Mouse (Mus musculus) stomach, embryonic 14.5 days (tissue): ENCODE results near the gene Ifitm7. TPM values are rescaled to one million over a fixed set of nuclear protein-coding genes. Genes with fewer than 3 reads are reported as not detected.

Experiments used
- ATAC-seq: fragments of 200-750 bp; cut with Nextera tagmentation; 2 replicates; pipeline ENCODE4 v1.8.0; 2017; ENCODE audit warnings: low read depth, moderate TSS enrichment; ENCODE audit not compliant: insufficient number of reproducible peaks, insufficient read depth, low FRiP score
- H3K27ac ChIP-seq: fragments of 300-500 bp; sonication (generic); 2 replicates; pipeline ENCODE4 v1.5.1; 2014; ENCODE audit warnings: mild to moderate bottlenecking, low read length, moderate library complexity, mixed read lengths
- H3K27me3 ChIP-seq: fragments of 300-500 bp; sonication (generic); 2 replicates; pipeline ENCODE4 v1.6.1; 2014; ENCODE audit warnings: low read length, control low read depth, mixed read lengths; ENCODE audit not compliant: control insufficient read depth, insufficient read depth
- H3K36me3 ChIP-seq: fragments of 300-500 bp; sonication (generic); 2 replicates; pipeline ENCODE4 v1.6.1; 2014; ENCODE audit warnings: mild to moderate bottlenecking, control low read depth, low read length, moderate library complexity, mixed read lengths; ENCODE audit not compliant: control insufficient read depth, insufficient read depth
- H3K4me1 ChIP-seq: fragments of 300-500 bp; sonication (generic); 2 replicates; pipeline ENCODE4 v1.6.1; 2014; ENCODE audit warnings: low read length, control low read depth, mixed read lengths; ENCODE audit not compliant: control insufficient read depth, insufficient read depth
- H3K4me2 ChIP-seq: fragments of 300-500 bp; sonication (generic); replicated peaks from 2 replicates; pipeline ENCODE4 v1.6.1; 2014; ENCODE audit warnings: low read depth, low read length, control low read depth
- H3K4me3 ChIP-seq: fragments of 300-500 bp; sonication (generic); 2 replicates; pipeline ENCODE4 v1.5.1; 2014; ENCODE audit warnings: low read depth, low read length, control low read depth
- H3K9ac ChIP-seq: fragments of 300-500 bp; sonication (generic); replicated peaks from 2 replicates; pipeline ENCODE4 v1.6.1; 2014; ENCODE audit warnings: low read depth, mild to moderate bottlenecking, control low read depth, low read length, moderate library complexity, mixed read lengths
- H3K9me3 ChIP-seq: fragments of 300-500 bp; sonication (generic); 2 replicates; pipeline ENCODE4 v1.6.1; 2016; ENCODE audit warnings: low read depth, low read length, control low read depth; ENCODE audit not compliant: control insufficient read depth
- WGBS: fragments of 180-500 bp; shearing (Covaris S2); extraction: QIAGEN DNeasy Blood & Tissue Kit; methylation state at CpG from one replicate; pipeline ENCODE4 v1.1.7; 2014; 5-methylcytosine and 5-hydroxymethylcytosine counted together
- polyA plus RNA-seq: library from polyadenylated mRNA; unstranded; fragments of >200 nt; fragmentation: Nextera tagmentation; extraction: Ambion mirVana; gene quantifications from 2 replicates; pipeline ENCODE4 v1.2.1, GENCODE M21; 2014

Ifitm7 gene
- polyA plus RNA-seq = not detected in 2 replicates

- no peak within 1 kb of the TSS for H3K27ac ChIP-seq
- H3K27me3 ChIP-seq = no peaks in the 10 kb centered on the region
- peak; percentile 58; the same call in 1 of the 2 replicates for ATAC-seq
Observed at GRCm38 (mm10) chr16:13986574-13987478, at the start of gene Ifitm7, which contains the start of gene 2900011O08Rik. TSS of gene Ifitm7 (minus strand) at chr16:13986888. TSS of gene 2900011O08Rik (plus strand) at chr16:13986604.

DNA sequence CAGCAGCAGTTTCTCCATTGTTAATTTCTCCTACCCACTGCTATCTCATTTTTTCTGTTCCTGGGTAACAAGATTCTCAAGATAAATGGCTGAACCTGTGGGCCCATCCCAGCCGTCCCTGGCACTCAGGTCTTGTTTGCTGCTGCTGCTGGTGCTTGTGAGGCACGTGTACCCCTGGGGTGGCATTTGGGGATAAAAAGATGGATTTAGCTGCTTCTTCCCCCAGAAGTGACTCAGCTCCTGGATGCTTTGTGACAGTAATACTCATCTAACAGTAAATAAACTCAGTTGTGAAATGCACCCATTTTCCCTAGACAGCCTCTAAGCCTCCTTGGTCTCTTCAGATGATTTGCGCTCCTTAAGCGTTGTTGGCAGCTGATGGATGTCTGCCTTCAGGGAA is 46.4 kb upstream of the Ifitm7 start:
- Histone ChIP-seq H3K4me1 (no peaks in the 10 kb centered on the region), H3K27me3 (no peaks in the 10 kb centered on the region), H3K27ac (no peak overlapping the region), H3K36me3 (no peaks in the 10 kb centered on the region), H3K4me3 (no peak overlapping the region), H3K9me3 (no peaks in the 10 kb centered on the region), H3K4me2 (no peak overlapping the region), H3K9ac (no peak overlapping the region)
- ATAC-seq = no peak
- WGBS = 57% methylated on average over 4 of the region's 4 CpGs

More at GRCm38 (mm10) chr16:13986574-13987478, at the start of gene Ifitm7, which contains the start of gene 2900011O08Rik:
- no peaks in the 10 kb centered on the region for H3K4me1 ChIP-seq
- H3K4me2 ChIP-seq = peak within 1 kb of the TSS; percentile 84
- peak within 1 kb of the TSS; percentile 36 for H3K4me3 ChIP-seq
- H3K9me3 ChIP-seq = no peaks in the 10 kb centered on the region
- WGBS = 1% methylated on average over 31 of the region's 31 CpGs
- H3K9ac ChIP-seq = peak within 1 kb of the TSS; percentile 34
- no peaks in the 10 kb centered on the region for H3K36me3 ChIP-seq

DNA sequence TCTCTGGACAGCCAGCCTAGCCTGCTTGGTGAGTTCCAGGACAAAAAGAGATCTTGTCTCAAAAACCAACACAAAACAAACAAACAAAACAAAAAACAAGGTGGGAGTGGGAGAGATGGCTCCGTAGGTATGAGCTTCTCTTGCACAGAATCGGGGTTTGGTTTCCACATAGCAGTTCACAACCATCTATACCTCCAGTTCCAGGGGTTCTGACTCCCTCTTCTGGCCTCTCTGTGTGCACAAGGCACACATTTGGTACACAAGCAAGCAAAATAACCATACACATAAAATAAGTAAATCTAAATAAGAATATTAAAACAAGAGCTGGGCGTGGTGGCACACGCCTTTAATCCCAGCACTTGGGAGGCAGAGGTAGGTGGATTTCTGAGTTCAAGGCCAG is 44.0 kb upstream of the Ifitm7 start:
- WGBS = 87% methylated on average over 4 of the region's 4 CpGs
- no peaks in the 10 kb centered on the region for H3K4me1 ChIP-seq
- no peak for ATAC-seq

GRCm38 (mm10) chr16:14029851-14030250 is 43.2 kb upstream of the Ifitm7 start:
- WGBS = 75% methylated on average over 2 of the region's 2 CpGs
- no peaks in the 10 kb centered on the region for H3K27me3 ChIP-seq
- ATAC-seq = no peak

More for the DNA sequence above, 44.0 kb upstream of the Ifitm7 start:
- no peaks in the 10 kb centered on the region for H3K36me3 ChIP-seq
- no peak overlapping the region for H3K9ac ChIP-seq
- no peak overlapping the region for H3K27ac ChIP-seq
- no peak overlapping the region for H3K4me3 ChIP-seq
- H3K4me2 ChIP-seq = no peak overlapping the region
- no peaks in the 10 kb centered on the region for H3K9me3 ChIP-seq
- H3K27me3 ChIP-seq = no peaks in the 10 kb centered on the region

DNA sequence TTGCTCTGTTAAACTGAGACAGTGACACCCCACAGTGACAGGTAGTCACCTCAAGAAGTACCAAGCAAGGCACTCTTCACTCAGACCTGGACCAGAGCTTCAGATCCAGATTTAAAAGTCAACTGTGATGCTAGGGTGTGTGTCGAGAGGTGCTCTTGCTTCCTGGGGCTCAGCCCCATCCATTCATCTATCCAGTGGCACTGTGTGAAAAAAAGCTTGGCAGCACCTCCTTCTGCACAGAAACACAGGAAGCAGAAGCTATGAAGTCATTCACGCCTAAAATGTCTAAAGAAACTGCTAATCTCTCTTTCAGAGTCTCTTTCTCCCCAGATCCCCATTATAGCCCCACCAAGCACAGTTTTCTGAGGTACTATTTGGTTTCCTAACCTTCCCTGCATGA is 42.4 kb upstream of the Ifitm7 start:
- Histone ChIP-seq H3K27me3 (no peaks in the 10 kb centered on the region), H3K36me3 (no peaks in the 10 kb centered on the region), H3K4me1 (no peaks in the 10 kb centered on the region), H3K4me2 (no peak overlapping the region), H3K27ac (no peak overlapping the region), H3K9me3 (no peaks in the 10 kb centered on the region), H3K4me3 (no peak overlapping the region), H3K9ac (no peak overlapping the region)
- 64% methylated on average over 2 of the region's 2 CpGs for WGBS
- ATAC-seq = no peak

More at GRCm38 (mm10) chr16:14029851-14030250, 43.2 kb upstream of the Ifitm7 start:
- Histone ChIP-seq H3K9ac (no peak overlapping the region), H3K4me3 (no peak overlapping the region), H3K4me2 (no peak overlapping the region), H3K36me3 (no peaks in the 10 kb centered on the region), H3K4me1 (no peaks in the 10 kb centered on the region), H3K27ac (no peak overlapping the region), H3K9me3 (no peaks in the 10 kb centered on the region)

DNA sequence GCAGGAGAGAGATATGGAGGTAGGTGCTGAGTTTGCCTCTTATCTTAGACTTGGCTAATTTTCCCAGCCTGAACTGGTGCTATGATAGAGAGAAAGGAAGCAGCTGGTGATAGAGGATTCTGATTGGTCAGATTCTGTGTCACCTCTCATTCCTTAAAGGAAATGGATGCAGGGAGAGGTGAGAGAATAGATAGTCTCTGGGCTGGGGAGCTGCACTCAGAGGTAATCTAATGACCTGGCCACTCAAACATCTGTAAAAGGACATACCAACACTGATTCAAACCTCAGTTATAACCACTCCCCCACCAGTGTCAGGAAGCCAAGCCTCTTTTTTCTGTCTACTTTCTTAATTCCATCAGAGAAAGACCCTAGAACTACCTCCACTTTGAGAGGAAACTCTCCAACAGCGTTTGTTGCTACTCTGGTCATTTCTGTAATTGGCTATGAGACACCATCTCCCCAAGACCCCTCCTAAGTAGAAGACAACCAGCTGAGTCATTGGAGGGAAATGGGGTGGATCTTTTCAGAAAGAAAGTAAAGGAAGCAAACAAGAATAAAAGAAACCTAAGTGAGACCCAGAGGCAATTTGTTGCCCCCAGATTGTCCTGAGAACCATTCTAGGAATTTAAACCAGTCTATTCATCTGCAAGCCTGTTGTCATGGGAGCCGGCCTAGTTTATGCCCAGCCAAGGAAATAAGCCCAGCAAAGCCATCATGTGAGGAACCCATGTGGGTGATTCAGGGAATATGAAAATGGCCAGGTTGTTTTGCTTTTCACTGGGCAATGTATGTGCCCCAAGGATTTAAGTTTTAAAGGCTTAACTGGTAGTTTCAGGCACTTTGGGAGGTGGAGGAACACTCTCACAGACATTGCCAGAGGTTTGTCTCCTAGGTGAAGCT is 38.7 kb upstream of the Ifitm7 start:
- H3K27me3 ChIP-seq = no peaks in the 10 kb centered on the region
- 66% methylated on average over 2 of the region's 2 CpGs for WGBS
- no peak overlapping the region for H3K27ac ChIP-seq
- no peak for ATAC-seq
- H3K36me3 ChIP-seq = no peaks in the 10 kb centered on the region
- H3K4me1 ChIP-seq = no peaks in the 10 kb centered on the region
- H3K9ac ChIP-seq = no peak overlapping the region
- no peaks in the 10 kb centered on the region for H3K9me3 ChIP-seq
- H3K4me2 ChIP-seq = no peak overlapping the region
- H3K4me3 ChIP-seq = no peak overlapping the region

DNA sequence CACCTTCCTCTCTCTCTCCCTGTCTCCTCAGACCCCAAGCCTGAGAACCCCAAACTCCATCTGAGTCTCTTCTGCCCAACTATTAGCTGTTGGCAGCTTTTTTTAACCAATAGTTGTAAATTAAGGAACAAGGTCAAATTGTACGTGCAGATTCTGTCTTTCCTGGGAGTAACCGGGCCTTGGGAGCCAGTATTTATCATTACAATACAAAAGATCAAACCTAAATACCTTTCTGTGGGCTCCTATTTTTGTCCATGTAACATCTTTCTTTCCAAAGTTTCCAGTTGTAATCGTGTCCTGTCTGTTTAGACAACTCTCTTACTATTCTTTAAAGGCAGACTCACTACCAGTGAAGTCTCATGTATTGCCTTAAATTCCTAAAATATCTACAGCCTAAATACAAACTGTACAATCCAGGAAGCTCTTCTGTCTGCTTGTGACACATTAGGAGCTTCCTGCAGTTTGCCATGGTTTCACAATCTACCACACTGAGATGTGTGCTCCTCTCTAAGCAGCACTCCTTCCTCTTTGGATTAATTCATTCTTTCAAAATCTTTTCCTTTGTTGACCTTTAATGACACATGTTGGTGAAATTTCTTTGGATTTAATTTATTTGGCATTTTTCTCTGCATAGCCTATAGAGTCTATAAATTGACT is 34.6 kb upstream of the Ifitm7 start:
- H3K9ac ChIP-seq = no peak overlapping the region
- H3K27me3 ChIP-seq = no peaks in the 10 kb centered on the region
- WGBS = 74% methylated on average over 3 of the region's 3 CpGs
- ATAC-seq = no peak
- H3K9me3 ChIP-seq = no peaks in the 10 kb centered on the region
- no peak overlapping the region for H3K27ac ChIP-seq
- H3K4me1 ChIP-seq = no peaks in the 10 kb centered on the region
- H3K4me3 ChIP-seq = no peak overlapping the region
- no peaks in the 10 kb centered on the region for H3K36me3 ChIP-seq
- H3K4me2 ChIP-seq = no peak overlapping the region

GRCm38 (mm10) chr16:14017306-14017705 is 30.6 kb upstream of the Ifitm7 start:
- Histone ChIP-seq H3K4me2 (no peak overlapping the region), H3K4me1 (no peaks in the 10 kb centered on the region), H3K9me3 (no peaks in the 10 kb centered on the region), H3K27me3 (no peaks in the 10 kb centered on the region), H3K36me3 (no peaks in the 10 kb centered on the region), H3K27ac (no peak overlapping the region), H3K9ac (no peak overlapping the region), H3K4me3 (no peak overlapping the region)
- ATAC-seq = no peak
- WGBS = 84% methylated on average over 8 of the region's 8 CpGs
